Mouse (Mus musculus) common myeloid progenitor, adult 5-6 weeks (primary cell): ENCODE measurements around the gene Slc22a18. TPM values are rescaled to one million over a fixed set of nuclear protein-coding genes. Genes with fewer than 3 reads are reported as not detected.

ENCODE experiments used
- ATAC-seq: replicated peaks from 2 replicates; pipeline ENCODE4 v1.8.0; 2016; ENCODE audit warnings: low read depth, mild to moderate bottlenecking, moderate TSS enrichment, inconsistent platforms; ENCODE audit not compliant: poor library complexity, severe bottlenecking
- total RNA-seq: library from RNA; stranded (forward); fragments of 200-1000, 187-1606 nt; gene quantifications from 2 replicates; pipeline ENCODE4 v1.2.3, GENCODE M21; 2017

The Slc22a18 gene
- total RNA-seq, 1 experiment from 2014 or later: 2.6 TPM

DNA sequence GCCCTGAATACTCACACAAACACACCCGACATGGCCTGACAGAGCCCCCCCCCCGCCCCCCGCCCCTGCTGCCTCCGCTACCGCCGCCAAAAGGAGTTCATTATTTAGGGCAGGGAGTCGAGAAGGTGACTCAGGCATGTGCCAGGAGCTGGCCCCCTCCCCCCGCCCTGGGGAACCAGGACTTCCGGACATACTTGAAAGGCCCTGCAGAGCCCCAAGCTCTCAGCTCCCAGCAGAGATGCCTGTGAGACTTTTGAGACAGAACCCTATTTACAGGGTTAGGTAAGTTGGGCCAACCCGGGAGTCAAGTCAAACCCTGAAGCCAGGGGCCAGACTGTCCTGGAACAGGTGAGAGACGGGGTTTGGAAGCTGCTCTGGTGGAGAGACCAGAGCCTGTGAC is 11.6 kb upstream of the Slc22a18 start:
- ATAC-seq: no peak

DNA sequence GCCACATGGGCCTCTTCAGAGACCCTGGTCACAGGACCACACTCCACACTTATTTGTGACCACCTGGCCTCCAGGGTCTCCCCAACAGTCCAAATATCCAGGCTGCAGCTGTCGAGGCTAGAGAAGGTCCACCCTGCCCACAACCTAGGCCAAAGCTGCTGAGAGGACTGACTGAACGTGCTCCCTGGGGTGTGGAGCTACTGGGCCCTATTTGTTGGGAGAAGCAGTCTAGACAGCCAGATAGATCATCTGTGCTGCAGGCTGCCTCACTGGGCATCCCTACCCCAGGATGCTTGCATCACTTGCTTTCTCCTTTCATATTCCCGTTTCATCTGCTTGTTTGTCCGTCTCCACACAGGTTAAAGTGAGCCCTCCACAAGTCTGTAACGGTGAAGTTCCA is 11.0 kb upstream of the Slc22a18 start:
- no peak for ATAC-seq

DNA sequence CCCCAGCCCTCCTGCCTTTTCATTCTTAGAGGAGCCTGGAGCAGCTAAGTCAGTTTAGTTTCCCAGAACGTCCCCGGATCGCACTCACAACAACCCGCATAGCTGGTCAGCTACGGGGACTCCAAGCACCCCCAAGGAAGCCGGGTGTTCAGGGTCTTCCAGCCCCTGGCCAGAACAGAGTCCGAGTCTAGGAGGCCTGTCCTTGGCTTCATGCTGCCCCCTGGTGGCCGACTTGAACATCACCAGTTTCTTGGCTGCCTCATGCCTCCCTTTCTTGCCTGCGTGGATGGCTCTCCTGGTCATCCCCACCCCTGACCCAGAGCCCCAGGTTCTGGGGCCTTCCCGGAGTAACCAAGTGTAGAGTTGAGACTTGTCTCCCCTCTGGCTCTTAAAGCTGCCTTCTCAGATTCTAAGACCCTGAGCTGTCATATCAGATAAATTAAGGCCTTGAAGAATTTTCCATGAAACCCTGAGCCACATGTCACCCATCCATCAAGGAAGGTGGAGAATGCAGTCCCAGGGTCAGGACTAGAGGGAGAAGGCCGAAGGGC is 9.6 kb upstream of the Slc22a18 start:
- ATAC-seq: peak; percentile 40

DNA sequence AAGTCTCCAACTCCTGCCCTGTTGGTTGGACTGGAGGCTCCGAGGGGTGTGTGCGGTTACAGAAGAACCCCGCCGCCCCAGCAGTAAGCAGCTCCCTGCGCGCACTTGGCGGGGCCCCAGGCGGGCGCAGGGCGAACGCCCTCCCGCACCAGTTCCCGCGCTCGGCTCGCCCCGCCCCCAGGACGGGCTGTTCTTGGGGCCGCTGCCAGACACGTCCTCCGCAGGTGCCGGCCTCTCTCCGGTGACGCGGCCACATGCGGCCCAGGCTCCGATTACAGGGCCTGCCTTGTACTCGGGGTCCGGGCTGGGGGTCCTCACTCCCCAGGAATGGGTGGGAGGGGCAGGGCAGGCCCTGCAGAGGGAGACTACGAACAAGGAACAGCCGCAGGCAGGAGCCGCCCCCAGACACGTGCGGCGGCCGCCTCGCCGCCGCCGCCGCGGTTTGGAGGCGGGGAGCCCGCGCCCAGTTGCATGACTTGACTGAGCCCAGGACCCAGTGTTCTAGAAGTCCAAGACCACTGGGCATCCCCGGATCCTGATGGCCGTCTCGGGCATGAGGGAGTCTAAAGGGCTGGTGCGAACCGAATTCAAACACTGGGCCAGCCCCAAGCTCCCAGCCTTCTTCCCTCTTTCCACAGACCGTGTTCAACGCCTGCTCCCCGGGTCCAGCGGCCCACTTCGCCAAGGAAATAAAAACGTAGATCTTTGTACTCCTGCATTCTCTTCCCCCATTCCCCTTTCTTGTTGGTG is 8.6 kb upstream of the Slc22a18 start:
- ATAC-seq: no peak

DNA sequence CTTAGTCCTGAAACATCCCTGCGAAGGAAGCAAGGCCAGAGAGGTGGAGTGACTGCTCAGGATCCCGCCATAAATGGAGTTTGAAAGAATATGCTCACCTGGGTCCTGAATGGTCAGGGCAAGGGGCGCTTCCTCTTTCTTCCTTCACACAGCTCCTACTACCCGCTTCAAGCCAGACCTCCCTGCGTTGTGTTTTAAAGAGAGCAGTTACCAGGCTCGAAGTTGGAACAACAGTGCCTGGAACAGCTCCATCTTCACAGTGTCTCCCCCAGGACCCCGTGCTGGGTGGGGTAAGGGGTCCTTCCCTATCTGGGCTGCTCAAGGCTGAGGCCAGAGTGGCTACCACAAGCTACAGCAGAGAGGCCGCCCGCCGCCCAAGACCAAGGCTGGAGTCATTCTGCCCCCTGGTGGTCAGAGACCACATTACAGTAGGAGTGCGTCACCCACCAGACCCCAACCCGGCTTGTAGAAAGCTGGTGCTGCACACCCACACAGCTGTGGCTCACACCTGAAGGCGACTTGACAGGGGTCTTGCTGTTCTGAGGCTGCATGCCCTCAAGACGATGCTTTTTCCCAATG is 7.3 kb upstream of the Slc22a18 start:
- peak; percentile 67 for ATAC-seq

DNA sequence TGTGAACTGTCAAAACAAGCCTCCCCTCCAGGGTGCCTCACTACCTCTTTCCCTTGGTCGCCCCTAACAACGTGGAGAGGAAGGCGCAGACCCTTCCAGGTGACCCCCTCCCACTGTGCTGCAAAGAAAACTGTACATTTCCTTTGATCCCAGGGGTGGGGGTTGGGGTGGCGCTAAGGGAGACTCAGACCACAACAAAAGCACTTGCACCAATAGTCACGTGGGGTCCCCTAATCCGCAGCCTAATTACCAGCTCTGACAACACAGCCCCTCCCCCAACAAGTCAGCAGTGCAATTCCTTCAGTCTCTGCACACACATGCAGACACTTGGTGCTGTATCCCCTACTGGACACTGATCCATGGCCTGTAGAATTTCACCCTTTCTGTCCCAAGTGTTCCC is 5.8 kb upstream of the Slc22a18 start:
- ATAC-seq: no peak

DNA sequence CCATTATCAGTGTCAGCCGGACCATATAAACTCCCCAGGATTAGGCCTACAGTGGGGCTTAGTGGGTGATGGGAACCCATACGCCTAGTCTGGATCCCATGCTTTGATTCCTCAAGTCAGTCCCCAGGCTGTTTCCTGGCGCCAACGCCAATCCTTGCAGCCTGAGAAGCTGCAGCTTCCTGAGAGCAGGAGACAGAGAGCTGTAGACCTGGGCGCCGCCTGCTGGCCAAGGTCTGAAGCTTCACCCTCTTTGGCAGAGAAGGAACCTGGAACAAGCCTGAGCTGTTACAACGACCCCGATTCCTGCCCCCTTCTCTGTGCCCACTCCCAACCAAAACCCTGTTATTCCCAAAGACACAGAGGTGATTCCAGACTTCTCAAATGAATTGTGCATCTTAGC is 3.6 kb upstream of the Slc22a18 start:
- peak; percentile 52 for ATAC-seq

DNA sequence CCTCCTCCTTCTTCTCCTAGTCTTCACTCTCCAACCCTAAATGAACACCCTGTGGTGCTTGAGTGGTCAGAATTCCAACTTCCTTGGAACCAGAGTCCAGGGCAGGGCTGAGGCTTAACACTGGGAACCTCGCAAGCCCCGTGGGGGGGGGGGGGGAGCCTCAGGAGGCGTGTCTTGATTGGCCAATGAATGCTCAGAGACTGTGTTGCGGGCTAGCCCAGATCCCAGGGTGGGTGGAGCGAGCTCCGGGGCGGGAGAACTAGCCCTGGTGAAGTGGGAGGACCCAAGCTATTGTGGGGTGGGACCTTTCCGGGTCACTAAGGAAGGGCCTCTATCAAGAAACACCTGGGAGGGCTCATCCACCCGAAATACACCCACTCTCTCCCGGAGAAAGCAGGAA is 1.3 kb downstream of the Slc22a18 start:
- peak; percentile 27; the same call in 1 of the 2 replicates for ATAC-seq

DNA sequence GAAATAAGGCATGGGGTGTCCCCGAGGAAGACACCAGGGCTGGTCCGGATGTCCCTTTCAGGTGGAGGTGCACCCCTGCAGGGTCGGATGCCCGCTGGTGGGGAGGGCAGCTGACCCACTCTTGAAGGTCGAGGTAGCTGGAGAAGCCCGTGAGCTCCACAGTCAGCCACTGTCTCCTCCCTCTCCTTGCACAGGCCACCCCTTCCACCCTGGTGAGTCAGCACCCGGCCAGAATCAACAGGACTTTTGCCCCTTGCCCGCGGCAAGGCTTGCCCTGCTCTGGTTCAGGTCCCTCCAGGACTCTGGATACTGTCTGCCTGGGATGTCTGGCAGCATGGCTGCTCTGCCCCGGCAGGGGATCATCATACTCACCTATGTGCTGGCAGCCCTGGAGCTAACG is 2.3 kb downstream of the Slc22a18 start:
- ATAC-seq: 0 out of 2 replicates have a peak, but pooled peaks have one; percentile 12

DNA sequence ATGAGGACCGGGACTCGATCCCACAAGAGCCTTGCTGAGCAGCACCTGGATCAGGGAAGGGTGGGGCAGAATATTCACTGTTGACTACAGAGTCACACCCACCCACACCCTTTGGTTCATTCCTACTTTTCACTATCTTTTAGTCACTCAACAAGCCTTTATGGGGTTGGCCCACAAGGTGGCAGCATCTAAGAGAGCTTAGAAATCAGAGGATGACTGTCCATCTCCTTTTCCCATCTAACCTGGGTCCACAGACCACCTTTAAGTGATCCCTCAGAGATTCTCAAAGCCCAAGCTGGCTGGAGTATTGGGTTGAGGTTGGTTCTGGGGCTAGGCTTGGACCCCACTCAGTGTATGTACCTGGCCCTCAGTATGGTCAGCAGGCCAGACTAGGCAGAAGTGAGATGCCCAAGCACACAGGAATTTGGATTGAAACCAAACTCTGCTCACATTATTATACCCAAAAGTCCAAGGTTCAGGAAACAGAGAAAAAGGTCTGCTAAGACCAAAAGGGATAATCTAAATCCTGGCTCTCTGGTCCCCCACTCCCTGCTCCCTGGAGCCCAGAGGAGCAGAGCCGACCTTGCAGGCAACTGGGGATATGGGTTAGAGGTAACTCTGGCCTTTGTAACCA is 3.3 kb downstream of the Slc22a18 start:
- ATAC-seq: no peak

DNA sequence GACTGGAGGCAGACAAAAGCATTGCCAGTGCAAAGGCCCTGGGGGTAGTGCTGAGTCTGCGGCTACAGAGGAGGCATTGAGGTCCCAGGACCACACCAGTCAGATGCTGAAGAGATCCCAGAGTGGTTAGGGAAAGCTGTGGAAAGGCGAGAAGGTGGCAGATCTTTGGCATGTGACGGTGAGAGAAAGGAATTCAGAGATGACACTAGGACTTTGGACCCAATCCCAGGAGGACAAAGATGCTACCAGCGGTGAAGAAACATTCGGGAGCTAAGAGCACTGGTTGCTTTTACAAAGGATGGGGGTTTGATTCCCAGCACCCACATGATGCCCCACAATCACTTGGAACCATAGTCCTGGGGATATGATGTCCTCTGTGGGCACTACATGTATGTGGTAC is 4.3 kb downstream of the Slc22a18 start:
- no peak for ATAC-seq

DNA sequence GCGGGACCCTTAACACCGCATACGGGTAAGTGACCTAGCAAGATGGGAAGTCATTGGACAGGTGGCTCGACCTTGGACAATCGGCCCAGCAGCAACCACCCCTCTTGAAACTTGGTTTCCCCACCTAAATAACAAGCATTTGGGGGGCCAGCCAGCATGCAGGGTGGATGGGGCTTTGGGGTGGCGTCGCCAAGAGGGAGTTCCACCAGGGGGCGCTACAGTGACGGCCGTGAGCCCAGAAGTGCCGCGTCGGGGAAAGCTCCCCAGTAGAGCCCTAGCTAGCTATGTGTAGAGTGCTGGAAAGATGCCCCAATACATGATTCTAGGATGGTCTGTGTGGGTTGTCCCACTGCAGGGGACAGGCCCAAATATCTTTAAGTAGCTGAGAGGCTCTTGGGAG is 7.0 kb downstream of the Slc22a18 start:
- ATAC-seq: peak; percentile 87

DNA sequence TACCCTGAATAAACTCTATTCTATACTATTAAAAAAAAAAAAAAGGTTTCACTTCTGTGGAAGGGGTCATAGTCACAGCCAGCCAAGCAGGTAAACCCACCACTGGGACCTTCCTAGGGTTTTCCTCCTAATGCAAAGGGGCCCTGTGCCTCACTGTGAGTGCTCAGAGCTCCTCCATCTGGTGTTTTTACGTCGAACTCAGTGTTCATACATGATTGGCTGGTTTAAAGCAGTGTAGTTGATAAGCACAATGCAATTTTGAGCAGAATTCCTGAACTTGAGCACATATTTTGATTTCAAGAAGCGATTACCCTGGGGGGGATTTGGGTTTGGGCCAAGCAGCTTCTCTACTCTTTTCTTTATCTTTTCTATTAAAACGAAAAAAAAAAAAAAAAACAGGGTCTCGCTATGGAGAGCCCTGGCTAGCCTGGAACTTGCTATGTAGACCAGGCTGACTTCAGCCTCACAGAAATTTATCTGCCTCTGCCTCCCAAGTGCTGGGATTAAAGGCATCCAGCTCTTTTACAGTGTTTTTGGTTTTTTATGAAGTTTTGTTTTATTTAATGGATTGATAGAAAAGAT is 8.4 kb downstream of the Slc22a18 start:
- ATAC-seq: no peak

DNA sequence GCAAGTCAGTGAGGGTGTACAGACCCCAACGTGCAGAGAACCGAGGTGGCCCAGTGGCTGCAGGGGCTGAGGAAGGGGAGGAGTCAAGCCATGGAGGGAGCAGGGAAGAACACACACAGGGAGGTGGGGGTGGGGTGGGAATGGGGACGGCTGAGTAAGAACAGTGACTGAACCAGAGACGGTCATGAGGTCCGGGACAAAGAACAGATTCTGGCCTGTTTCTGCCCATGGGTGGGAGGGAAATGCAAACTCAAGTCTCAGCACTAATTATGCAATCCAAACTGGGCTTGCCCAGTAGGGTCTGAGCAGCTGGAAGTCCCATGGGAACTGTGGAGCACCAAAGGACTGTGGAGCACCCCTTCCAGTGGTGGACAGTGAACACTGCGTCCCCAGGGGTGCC is 9.0 kb downstream of the Slc22a18 start:
- no peak for ATAC-seq

DNA sequence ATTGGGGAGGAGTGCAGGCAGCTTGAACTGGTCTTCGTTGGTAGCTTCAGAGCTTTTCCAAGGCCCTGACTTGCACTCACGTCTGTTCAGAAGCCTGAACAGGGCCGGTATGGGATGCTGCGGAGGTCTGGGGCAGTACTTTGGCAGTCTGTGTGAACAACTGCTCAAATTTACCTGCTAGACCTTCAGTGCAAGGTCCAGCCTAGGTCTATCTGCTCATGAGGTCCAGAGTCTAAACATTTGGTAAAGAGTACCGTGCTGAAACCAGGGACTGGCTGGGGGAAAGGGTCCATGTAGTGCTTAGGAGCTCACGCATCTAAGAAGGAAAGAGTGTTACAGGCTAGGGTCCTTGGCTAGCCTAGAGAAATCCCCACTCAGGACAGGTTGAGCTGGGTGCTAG is 16.2 kb downstream of the Slc22a18 start:
- no peak for ATAC-seq

DNA sequence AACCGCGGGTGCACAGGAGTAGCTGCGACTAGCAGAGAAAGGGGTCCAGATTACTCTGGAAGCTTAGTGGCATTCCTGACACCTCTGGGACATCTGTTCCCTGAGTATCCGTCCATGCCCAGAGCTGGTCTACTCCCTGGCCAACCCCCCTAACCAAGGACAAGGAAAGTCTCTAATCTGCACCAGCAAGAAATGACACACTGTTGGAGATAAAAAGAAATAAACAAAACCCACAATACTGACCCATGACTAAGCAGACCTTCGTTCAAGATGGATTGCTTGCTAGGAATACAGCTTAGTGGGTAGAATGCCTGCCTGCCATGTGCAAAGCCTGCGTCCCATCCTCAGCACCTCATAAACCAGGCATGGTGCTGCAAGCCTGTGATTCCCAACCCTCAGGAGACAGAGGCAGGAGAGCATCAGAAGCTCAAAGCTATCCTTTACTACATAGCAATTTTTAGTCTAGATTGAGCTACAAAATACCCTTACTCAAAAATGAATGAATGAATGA is 20.1 kb downstream of the Slc22a18 start:
- no peak for ATAC-seq

DNA sequence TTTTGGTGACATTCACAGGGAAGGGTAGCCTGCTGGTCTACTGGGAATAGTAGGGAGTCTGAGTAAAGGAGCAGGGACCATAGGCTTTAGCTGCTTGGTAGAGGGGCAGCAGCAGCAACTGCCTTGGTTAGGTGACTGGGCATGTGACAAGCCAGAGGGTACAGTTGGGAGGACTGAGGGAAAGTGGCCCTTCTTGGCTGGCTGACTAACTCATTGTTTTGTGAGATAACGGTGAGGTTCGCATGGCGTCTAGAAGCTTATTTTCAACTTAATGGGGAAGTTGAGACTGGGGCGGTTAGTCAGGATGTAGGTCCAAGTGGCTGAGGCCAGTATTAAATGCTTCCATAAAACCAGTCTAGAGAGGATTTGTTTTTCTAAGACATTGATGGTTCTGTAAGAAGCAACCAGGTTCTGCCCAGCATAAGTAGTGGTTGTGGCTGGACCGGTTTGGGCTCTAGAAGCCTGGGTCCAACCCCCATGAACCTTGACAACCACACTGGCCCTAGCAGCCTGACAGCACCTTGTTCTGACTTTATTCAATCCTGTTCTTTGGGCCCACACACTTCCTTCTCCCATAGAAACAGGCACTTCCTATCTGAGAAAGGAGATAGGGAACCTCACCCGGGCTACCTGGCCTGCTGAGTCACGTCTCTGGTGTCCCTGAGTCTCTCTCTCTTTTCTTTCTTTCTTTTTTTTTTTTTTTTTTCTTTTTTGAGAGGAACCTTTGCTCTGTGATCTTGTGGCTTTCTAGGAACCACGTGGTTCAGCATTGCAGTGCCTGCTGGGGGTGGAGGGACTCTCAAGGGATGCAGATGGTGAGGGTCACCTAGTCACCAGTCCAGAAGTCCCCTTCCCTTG is 21.8 kb downstream of the Slc22a18 start:
- ATAC-seq: peak; percentile 70

DNA sequence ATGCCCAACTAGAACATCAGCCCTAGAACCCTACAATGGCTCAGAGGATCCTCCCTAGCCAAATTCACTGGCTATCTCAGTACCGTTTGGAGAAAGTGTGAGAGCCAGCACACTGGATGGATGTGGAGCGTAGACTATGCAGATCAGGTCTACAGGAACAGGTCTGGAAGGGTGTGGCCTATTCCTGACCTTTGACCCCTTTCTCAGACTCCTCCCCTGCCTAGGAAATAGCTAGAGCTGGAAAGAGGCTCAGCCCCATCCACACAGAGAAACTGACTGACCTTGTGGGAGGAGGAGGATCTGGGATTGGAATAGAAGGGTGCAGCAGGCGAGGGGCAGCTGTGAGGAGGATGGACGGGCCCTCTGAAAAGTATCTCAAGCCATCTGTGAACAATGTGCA is 25.0 kb downstream of the Slc22a18 start:
- ATAC-seq: no peak

DNA sequence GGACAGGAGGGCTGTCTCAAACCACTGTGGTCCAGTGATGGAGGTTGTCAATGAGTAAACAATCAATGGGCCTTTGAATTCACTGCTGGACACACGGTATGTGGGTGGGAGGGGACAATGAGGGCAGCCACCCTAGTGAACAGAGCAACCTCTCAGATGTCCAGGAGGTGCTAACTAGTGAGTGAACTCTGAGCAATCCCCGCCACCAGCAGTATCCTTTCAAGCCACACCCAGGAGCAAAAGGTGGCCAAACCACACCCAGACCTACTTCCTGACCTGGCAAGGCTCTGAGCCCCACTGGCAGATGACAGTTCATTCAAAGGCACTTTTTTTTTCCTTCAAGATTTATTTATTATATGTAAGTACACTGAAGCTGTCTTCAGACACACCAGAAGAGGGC is 27.4 kb downstream of the Slc22a18 start:
- ATAC-seq: no peak; the same call in 1 of the 2 replicates
